Mouse (Mus musculus): ENCODE results near the gene Fam155a. TPM values are rescaled to one million over a fixed set of nuclear protein-coding genes. Genes with fewer than 3 reads are reported as not detected.

Fam155a gene
- polyA plus RNA-seq, 1 experiment from 2014 or later, result 1.7 TPM

DNA sequence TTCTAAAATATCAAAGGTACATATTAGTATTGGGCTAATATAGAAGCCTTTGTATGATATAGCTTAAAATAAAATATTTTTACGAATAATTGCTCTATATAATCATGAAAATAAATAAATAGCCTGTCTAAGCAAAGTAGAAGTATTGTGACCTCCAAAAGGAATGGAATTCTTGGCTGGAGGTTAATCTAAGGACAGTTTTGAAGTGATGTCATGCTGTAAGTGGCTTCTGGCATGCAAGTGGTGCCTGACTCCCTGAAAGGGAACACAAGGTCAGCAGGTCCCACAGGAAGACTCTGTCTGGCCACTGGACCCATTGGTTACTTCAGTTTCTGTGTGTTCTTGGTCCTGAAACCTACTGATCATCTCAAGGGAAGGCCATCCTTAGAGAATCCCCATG lies 117.3 kb downstream of the Fam155a start:
- no peaks in the 10 kb centered on the region for H3K4me1 ChIP-seq (replicated peaks; ENCODE audit: control insufficient read depth, insufficient read depth, low read length)
- H3K9me3 ChIP-seq (ENCODE audit: control insufficient read depth, low read length), result no peaks in the 10 kb centered on the region
- WGBS, result 45% methylated on average over 1 of the region's 1 CpGs
- H3K27me3 ChIP-seq (replicated peaks; ENCODE audit: control insufficient read depth, insufficient read depth, low read length), result no peaks in the 10 kb centered on the region
- H3K4me3 ChIP-seq (ENCODE audit: low read depth, low read length), result no peak overlapping the region
- ATAC-seq (replicated peaks; ENCODE audit: low FRiP score, low TSS enrichment, low read depth), result no peak
- no peak overlapping the region for H3K27ac ChIP-seq (ENCODE audit: low read depth)
- no peaks in the 10 kb centered on the region for H3K36me3 ChIP-seq (ENCODE audit: control insufficient read depth, insufficient read depth, low read length)
- DNase-seq (ENCODE audit: low spot score), result no peak
- H3K4me2 ChIP-seq (ENCODE audit: low read length), result no peak overlapping the region
- H3K9ac ChIP-seq (ENCODE audit: low read length), result no peak overlapping the region

DNA sequence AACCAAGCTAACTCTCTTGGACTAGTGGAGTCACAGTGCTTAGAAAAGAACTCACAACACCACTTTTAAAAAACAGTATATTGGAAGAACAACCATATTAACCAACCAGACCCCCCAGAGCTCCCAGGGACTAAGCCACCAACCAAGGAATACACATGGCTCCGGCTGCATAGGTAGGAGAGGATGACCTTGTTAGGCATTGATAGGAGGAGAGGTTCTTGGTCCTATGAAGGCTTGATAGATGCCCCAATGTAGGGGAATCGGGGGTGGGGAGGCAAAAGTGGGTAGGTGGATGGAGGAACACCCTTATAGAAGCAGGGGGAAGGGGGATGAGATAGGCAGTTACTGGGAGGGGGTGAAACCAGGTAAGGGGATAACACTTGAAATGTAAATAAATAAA lies 132.8 kb downstream of the Fam155a start:
- Histone ChIP-seq H3K27me3 (replicated peaks; ENCODE audit: control insufficient read depth, insufficient read depth, low read length) (no peaks in the 10 kb centered on the region), H3K4me1 (replicated peaks; ENCODE audit: control insufficient read depth, insufficient read depth, low read length) (no peaks in the 10 kb centered on the region), H3K9ac (ENCODE audit: low read length) (no peak overlapping the region), H3K4me2 (ENCODE audit: low read length) (no peak overlapping the region), H3K4me3 (ENCODE audit: low read depth, low read length) (no peak overlapping the region), H3K27ac (ENCODE audit: low read depth) (no peak overlapping the region), H3K36me3 (ENCODE audit: control insufficient read depth, insufficient read depth, low read length) (no peaks in the 10 kb centered on the region), H3K9me3 (ENCODE audit: control insufficient read depth, low read length) (no peaks in the 10 kb centered on the region)
- DNase-seq (ENCODE audit: low spot score), result no peak
- ATAC-seq (replicated peaks; ENCODE audit: low FRiP score, low TSS enrichment, low read depth), result no peak
- 77% methylated on average over 2 of the region's 2 CpGs for WGBS

DNA sequence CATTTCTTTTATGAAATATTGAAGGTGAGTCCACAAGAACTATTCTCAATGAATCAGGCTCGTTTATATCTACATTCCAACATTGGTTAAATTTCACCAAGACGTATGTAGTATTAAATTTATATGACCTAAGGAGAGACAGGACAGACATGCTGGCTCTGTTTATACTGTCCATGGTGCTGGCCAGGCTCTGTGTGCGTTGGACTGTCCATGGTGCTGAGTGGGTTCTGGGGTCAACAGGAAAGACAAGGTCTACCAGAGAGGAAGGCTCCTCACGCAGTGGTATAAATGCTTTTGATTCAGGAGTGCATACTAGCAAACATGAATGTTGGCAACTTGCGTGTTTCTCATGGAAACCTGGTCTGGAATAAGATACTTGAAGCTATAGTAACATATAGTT lies 135.7 kb downstream of the Fam155a start:
- Histone ChIP-seq H3K9ac (ENCODE audit: low read length) (no peak overlapping the region), H3K4me1 (replicated peaks; ENCODE audit: control insufficient read depth, insufficient read depth, low read length) (no peaks in the 10 kb centered on the region), H3K4me2 (ENCODE audit: low read length) (no peak overlapping the region), H3K36me3 (ENCODE audit: control insufficient read depth, insufficient read depth, low read length) (no peaks in the 10 kb centered on the region), H3K9me3 (ENCODE audit: control insufficient read depth, low read length) (no peaks in the 10 kb centered on the region), H3K27ac (ENCODE audit: low read depth) (no peak overlapping the region), H3K27me3 (replicated peaks; ENCODE audit: control insufficient read depth, insufficient read depth, low read length) (no peaks in the 10 kb centered on the region), H3K4me3 (ENCODE audit: low read depth, low read length) (no peak overlapping the region)
- peak; percentile 70 for DNase-seq (ENCODE audit: low spot score)
- no peak for ATAC-seq (replicated peaks; ENCODE audit: low FRiP score, low TSS enrichment, low read depth)
- 59% methylated on average over 5 of the region's 5 CpGs for WGBS

DNA sequence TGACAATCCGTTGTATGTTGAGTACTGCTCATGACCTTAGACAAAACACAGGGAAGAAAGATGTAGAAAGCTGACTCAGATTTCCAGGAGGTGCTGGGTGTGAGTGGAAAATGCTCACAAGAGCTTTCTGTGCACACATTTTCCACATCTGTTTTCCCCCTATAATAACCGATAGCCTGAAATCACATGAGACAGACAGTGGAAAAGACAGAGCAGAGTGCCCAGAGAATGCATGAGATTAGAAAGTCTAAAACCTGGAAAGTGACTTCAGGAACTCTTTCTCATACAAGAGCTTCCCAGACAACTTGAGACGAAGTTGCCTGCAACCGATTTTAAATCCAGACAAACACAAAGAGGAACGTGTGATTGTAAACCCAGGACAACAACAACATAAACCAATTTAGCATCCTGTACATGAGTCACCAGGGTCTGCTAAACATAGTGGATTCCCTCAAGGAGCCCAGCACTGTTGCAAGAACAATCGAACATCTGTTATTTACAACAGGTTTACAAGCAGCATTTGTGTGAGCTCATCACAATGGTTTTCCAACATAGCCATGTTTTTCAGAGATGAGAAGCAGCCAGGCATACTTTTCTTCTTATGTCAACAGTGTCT lies 163.8 kb downstream of the Fam155a start:
- Histone ChIP-seq H3K9me3 (ENCODE audit: control insufficient read depth, low read length) (no peaks in the 10 kb centered on the region), H3K9ac (ENCODE audit: low read length) (no peak overlapping the region), H3K4me1 (replicated peaks; ENCODE audit: control insufficient read depth, insufficient read depth, low read length) (no peaks in the 10 kb centered on the region), H3K27me3 (replicated peaks; ENCODE audit: control insufficient read depth, insufficient read depth, low read length) (no peaks in the 10 kb centered on the region), H3K27ac (ENCODE audit: low read depth) (no peak overlapping the region), H3K4me2 (ENCODE audit: low read length) (no peak overlapping the region), H3K4me3 (ENCODE audit: low read depth, low read length) (no peak overlapping the region), H3K36me3 (ENCODE audit: control insufficient read depth, insufficient read depth, low read length) (no peaks in the 10 kb centered on the region)
- ATAC-seq (replicated peaks; ENCODE audit: low FRiP score, low TSS enrichment, low read depth), result no peak
- WGBS, result 65% methylated on average over 6 of the region's 6 CpGs
- no peak for DNase-seq (ENCODE audit: low spot score)

DNA sequence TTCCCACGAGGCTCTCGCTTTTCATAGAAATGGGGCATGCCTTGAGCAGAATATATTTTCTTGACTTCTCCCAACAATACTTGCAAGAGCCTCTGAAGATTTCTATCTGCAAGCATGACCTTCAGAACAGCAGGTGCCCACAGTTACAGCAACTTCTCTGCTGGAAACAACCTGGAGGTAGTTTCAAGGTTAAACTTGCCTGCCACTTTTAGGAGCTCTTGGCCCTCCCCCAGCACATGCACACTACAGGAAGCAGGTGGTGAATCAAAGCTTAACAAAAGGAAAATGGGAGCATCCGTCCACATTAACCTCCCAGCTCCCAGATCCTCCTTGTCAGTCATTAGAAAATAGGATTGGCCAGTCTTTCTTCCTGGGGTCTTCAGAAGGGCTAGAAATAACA lies 175.0 kb downstream of the Fam155a start:
- H3K9ac ChIP-seq (ENCODE audit: low read length), result no peak overlapping the region
- H3K36me3 ChIP-seq (ENCODE audit: control insufficient read depth, insufficient read depth, low read length), result no peaks in the 10 kb centered on the region
- 69% methylated on average over 3 of the region's 3 CpGs for WGBS
- no peaks in the 10 kb centered on the region for H3K4me1 ChIP-seq (replicated peaks; ENCODE audit: control insufficient read depth, insufficient read depth, low read length)
- no peaks in the 10 kb centered on the region for H3K27me3 ChIP-seq (replicated peaks; ENCODE audit: control insufficient read depth, insufficient read depth, low read length)
- H3K27ac ChIP-seq (ENCODE audit: low read depth), result no peak overlapping the region
- H3K4me2 ChIP-seq (ENCODE audit: low read length), result no peak overlapping the region
- H3K9me3 ChIP-seq (ENCODE audit: control insufficient read depth, low read length), result no peaks in the 10 kb centered on the region
- ATAC-seq (replicated peaks; ENCODE audit: low FRiP score, low TSS enrichment, low read depth) (no peak), DNase-seq (ENCODE audit: low spot score) (no peak)
- H3K4me3 ChIP-seq (ENCODE audit: low read depth, low read length), result no peak overlapping the region

DNA sequence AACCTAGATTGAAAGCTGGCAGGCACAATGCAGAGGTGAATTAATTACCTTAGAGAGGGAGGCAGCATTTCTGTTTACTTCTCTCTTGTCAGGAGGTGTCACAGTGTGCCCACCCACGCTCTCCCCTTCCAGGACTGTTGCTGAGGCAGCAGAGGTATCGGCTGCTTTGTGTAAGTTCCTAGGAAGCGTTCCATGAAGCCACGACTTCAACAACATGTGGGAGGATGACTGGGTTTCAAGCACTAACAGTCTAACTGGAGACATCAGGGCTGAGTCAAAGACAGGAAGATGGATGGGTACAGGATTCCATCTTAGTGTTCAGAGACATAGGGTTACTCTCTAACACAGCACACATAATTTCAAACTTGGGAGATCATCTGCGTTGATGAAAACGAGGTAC lies 189.1 kb downstream of the Fam155a start:
- no peaks in the 10 kb centered on the region for H3K36me3 ChIP-seq (ENCODE audit: control insufficient read depth, insufficient read depth, low read length)
- H3K4me1 ChIP-seq (replicated peaks; ENCODE audit: control insufficient read depth, insufficient read depth, low read length), result no peaks in the 10 kb centered on the region
- H3K27me3 ChIP-seq (replicated peaks; ENCODE audit: control insufficient read depth, insufficient read depth, low read length), result no peaks in the 10 kb centered on the region
- no peak for DNase-seq (ENCODE audit: low spot score)
- no peak for ATAC-seq (replicated peaks; ENCODE audit: low FRiP score, low TSS enrichment, low read depth)
- WGBS, result 48% methylated on average over 6 of the region's 6 CpGs
- H3K27ac ChIP-seq (ENCODE audit: low read depth), result no peak overlapping the region
- no peaks in the 10 kb centered on the region for H3K9me3 ChIP-seq (ENCODE audit: control insufficient read depth, low read length)
- no peak overlapping the region for H3K9ac ChIP-seq (ENCODE audit: low read length)
- no peak overlapping the region for H3K4me2 ChIP-seq (ENCODE audit: low read length)
- H3K4me3 ChIP-seq (ENCODE audit: low read depth, low read length), result no peak overlapping the region

DNA sequence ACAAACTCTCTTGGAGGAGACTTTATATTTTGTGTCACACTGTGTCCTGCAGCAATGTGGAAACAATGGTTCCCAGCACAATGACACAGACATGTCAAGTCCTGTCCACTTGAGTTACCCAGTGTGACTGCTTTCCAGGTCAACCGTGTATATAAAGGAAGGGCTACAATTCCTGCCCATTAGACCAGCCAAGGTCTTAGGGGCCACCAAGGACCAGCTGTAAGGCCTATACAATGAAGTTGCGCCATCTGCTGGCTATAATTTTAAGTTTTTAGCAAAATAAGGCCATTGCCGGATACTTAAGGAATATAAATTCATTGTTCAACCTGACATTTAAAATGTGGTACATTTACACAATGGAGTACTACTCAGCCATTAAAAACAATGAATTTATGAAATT lies 190.8 kb downstream of the Fam155a start:
- H3K4me1 ChIP-seq (replicated peaks; ENCODE audit: control insufficient read depth, insufficient read depth, low read length), result no peaks in the 10 kb centered on the region
- no peak overlapping the region for H3K4me2 ChIP-seq (ENCODE audit: low read length)
- H3K9me3 ChIP-seq (ENCODE audit: control insufficient read depth, low read length), result no peaks in the 10 kb centered on the region
- no peak overlapping the region for H3K4me3 ChIP-seq (ENCODE audit: low read depth, low read length)
- DNase-seq (ENCODE audit: low spot score) (no peak), ATAC-seq (replicated peaks; ENCODE audit: low FRiP score, low TSS enrichment, low read depth) (no peak)
- H3K9ac ChIP-seq (ENCODE audit: low read length), result no peak overlapping the region
- WGBS, result 28% methylated on average over 3 of the region's 3 CpGs
- no peaks in the 10 kb centered on the region for H3K27me3 ChIP-seq (replicated peaks; ENCODE audit: control insufficient read depth, insufficient read depth, low read length)
- no peaks in the 10 kb centered on the region for H3K36me3 ChIP-seq (ENCODE audit: control insufficient read depth, insufficient read depth, low read length)
- no peak overlapping the region for H3K27ac ChIP-seq (ENCODE audit: low read depth)

DNA sequence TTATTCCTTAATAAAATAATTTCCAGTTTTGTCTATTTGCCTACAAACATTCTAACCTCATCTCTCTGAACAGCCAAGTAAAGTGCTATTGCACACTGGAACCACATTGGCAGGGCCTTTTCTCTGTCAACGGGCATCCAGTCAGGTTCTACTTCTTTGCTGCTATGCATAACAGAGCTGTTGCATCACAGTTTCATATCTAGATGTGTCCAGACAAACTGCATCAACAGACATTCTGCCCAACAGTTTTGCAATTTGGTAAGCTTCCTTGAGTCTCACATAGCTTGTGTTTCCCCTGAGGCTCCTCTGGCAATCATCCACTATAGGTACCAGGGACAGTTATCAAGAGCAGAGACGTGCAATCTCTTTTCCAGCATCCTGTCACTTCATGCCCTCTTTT lies 199.0 kb downstream of the Fam155a start:
- H3K9me3 ChIP-seq (ENCODE audit: control insufficient read depth, low read length), result no peaks in the 10 kb centered on the region
- no peaks in the 10 kb centered on the region for H3K36me3 ChIP-seq (ENCODE audit: control insufficient read depth, insufficient read depth, low read length)
- ATAC-seq (replicated peaks; ENCODE audit: low FRiP score, low TSS enrichment, low read depth) (no peak), DNase-seq (ENCODE audit: low spot score) (no peak)
- H3K4me3 ChIP-seq (ENCODE audit: low read depth, low read length), result no peak overlapping the region
- WGBS, result 90% methylated on average over 2 of the region's 2 CpGs
- no peak overlapping the region for H3K27ac ChIP-seq (ENCODE audit: low read depth)
- H3K4me2 ChIP-seq (ENCODE audit: low read length), result no peak overlapping the region
- no peaks in the 10 kb centered on the region for H3K4me1 ChIP-seq (replicated peaks; ENCODE audit: control insufficient read depth, insufficient read depth, low read length)
- no peak overlapping the region for H3K9ac ChIP-seq (ENCODE audit: low read length)
- no peaks in the 10 kb centered on the region for H3K27me3 ChIP-seq (replicated peaks; ENCODE audit: control insufficient read depth, insufficient read depth, low read length)

DNA sequence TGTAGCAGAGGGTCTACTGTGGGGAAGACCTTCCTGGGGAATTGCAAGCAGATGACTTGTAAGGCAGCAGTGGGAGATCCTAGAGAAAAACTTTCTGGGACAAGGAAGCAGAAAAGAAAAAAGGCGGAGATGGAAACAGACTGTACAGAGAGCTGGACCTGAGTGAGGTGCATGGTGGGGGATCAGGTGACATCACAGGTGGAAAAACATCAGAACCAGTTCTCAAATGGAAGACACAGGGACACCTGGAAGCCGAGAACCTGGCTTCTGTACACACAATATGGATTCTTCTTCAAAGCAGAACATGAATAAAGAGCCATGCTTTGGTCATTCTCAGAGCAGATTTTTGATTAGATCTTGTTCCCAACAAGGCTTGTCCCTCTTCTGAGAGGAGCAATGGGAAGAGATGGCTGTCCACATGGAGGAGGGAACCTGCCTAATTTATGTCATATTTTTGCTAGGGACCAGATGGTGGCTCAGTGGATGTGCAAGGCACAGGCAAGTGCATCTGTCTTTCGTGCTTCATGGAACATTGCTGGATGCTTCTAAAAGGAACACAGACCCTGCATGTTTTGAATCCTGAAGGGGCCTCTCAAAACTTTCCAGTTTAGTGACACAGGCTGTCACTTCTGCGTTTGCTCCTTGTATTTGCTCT lies 201.3 kb downstream of the Fam155a start:
- H3K4me2 ChIP-seq (ENCODE audit: low read length), result no peak overlapping the region
- no peaks in the 10 kb centered on the region for H3K9me3 ChIP-seq (ENCODE audit: control insufficient read depth, low read length)
- no peaks in the 10 kb centered on the region for H3K36me3 ChIP-seq (ENCODE audit: control insufficient read depth, insufficient read depth, low read length)
- H3K4me3 ChIP-seq (ENCODE audit: low read depth, low read length), result no peak overlapping the region
- no peaks in the 10 kb centered on the region for H3K27me3 ChIP-seq (replicated peaks; ENCODE audit: control insufficient read depth, insufficient read depth, low read length)
- ATAC-seq (replicated peaks; ENCODE audit: low FRiP score, low TSS enrichment, low read depth) (no peak), DNase-seq (ENCODE audit: low spot score) (no peak)
- 81% methylated on average over 4 of the region's 4 CpGs for WGBS
- no peaks in the 10 kb centered on the region for H3K4me1 ChIP-seq (replicated peaks; ENCODE audit: control insufficient read depth, insufficient read depth, low read length)
- H3K9ac ChIP-seq (ENCODE audit: low read length), result no peak overlapping the region
- no peak overlapping the region for H3K27ac ChIP-seq (ENCODE audit: low read depth)
